Mouse (Mus musculus): Measurements from ENCODE around the gene Ascc1. TPM values are rescaled to one million over a fixed set of nuclear protein-coding genes. Genes with fewer than 3 reads are reported as not detected.
A peak's percentile ranks its signal among the peaks of the same experiment; 100 is the strongest.

Ascc1 gene
- polyA plus RNA-seq, 1 experiment from 2014 or later, result 47.4 TPM

DNA sequence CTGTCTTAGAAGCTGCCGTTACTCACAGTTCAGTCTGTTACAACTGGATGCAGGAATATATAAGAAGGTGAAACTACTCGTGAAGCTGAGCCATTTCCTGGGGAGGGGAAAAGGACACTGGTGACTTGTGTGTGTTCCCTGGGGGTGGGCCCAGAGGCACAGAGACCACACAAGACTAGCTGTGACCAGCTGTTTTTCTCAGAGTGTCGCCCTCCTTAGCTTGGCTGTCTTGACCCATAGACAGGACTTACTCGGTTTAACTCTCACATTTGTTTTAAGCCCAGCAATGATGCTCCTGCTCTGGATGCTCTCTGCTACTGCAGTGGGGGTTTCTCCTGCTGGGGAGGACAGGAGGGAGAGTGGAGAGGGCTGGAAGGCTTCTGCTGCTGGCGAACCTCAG is 30.5 kb downstream of the Ascc1 start:
- Histone ChIP-seq H3K27ac (ENCODE audit: low read depth, low read length) (no peak overlapping the region), H3K9ac (ENCODE audit: low read depth, low read length) (no peak overlapping the region), H3K36me3 (ENCODE audit: control insufficient read depth, insufficient read depth, low read length) (no peaks in the 10 kb centered on the region), H3K27me3 (ENCODE audit: control insufficient read depth, insufficient read depth, low read length) (no peaks in the 10 kb centered on the region), H3K9me3 (ENCODE audit: control insufficient read depth, low read length) (no peaks in the 10 kb centered on the region), H3K4me2 (replicated peaks; ENCODE audit: low read depth, low read length) (no peak overlapping the region), H3K4me1 (ENCODE audit: control insufficient read depth, insufficient read depth, low read length) (peaks cover 15% of the 10 kb centered on the region), H3K4me3 (ENCODE audit: low read length) (no peak overlapping the region)
- WGBS, result 44% methylated on average over 5 of the region's 5 CpGs
- ATAC-seq (ENCODE audit: low FRiP score, low TSS enrichment), result no peak

DNA sequence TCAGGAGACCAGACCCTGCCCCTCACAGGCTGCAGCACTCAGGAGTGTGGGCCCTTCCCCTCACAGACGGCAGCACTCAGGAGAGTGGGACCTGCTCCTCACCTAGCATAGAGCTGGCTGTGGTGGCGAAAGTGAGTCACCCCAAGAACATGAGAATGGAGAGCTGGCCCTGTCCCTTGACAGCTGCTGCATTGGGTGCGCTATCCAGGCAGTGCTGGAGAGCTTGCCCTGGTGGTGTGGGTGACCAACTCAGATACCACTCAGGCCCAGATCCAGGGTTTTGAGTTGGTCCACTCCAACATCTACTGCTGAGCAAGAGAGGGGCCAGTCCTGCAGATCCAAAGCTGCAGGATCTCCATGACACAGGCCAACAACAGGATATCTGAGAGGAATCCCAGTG is 32.0 kb downstream of the Ascc1 start:
- no peak for ATAC-seq (ENCODE audit: low FRiP score, low TSS enrichment)
- WGBS, result 76% methylated on average over 3 of the region's 3 CpGs

DNA sequence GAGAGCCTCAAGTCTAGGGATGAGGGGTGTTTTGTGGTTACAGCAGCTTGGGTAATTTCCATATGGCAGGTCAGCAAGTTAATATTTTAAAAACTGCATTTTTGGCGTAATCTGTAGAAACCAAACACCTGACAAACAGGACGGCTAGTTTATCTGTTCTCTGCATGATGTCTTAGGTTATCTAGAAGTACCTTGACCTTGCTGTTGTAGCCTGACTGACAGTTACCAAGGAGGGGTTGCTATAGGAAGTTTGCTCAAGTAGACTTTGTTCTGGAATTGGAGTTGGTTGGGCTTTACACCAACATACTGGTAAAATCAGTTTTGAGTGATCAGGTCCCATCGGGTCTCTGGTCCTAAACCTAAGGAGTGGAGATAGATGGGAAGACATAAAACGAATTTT is 33.1 kb downstream of the Ascc1 start:
- no peaks in the 10 kb centered on the region for H3K36me3 ChIP-seq (ENCODE audit: control insufficient read depth, insufficient read depth, low read length)
- no peaks in the 10 kb centered on the region for H3K27me3 ChIP-seq (ENCODE audit: control insufficient read depth, insufficient read depth, low read length)
- no peak overlapping the region for H3K4me2 ChIP-seq (replicated peaks; ENCODE audit: low read depth, low read length)
- H3K27ac ChIP-seq (ENCODE audit: low read depth, low read length), result no peak overlapping the region
- H3K9me3 ChIP-seq (ENCODE audit: control insufficient read depth, low read length), result no peaks in the 10 kb centered on the region
- H3K4me1 ChIP-seq (ENCODE audit: control insufficient read depth, insufficient read depth, low read length), result peaks cover 9% of the 10 kb centered on the region; the same call in 1 of the 2 replicates
- WGBS, result 76% methylated on average over 4 of the region's 4 CpGs
- no peak for ATAC-seq (ENCODE audit: low FRiP score, low TSS enrichment)
- no peak overlapping the region for H3K4me3 ChIP-seq (ENCODE audit: low read length)
- no peak overlapping the region for H3K9ac ChIP-seq (ENCODE audit: low read depth, low read length)

More for the DNA sequence above, 32.0 kb downstream of the Ascc1 start:
- Histone ChIP-seq H3K36me3 (ENCODE audit: control insufficient read depth, insufficient read depth, low read length) (no peaks in the 10 kb centered on the region), H3K4me3 (ENCODE audit: low read length) (no peak overlapping the region), H3K4me2 (replicated peaks; ENCODE audit: low read depth, low read length) (no peak overlapping the region), H3K9ac (ENCODE audit: low read depth, low read length) (no peak overlapping the region), H3K27me3 (ENCODE audit: control insufficient read depth, insufficient read depth, low read length) (no peaks in the 10 kb centered on the region), H3K9me3 (ENCODE audit: control insufficient read depth, low read length) (no peaks in the 10 kb centered on the region), H3K4me1 (ENCODE audit: control insufficient read depth, insufficient read depth, low read length) (peaks cover 9% of the 10 kb centered on the region; the same call in 1 of the 2 replicates), H3K27ac (ENCODE audit: low read depth, low read length) (no peak overlapping the region)

DNA sequence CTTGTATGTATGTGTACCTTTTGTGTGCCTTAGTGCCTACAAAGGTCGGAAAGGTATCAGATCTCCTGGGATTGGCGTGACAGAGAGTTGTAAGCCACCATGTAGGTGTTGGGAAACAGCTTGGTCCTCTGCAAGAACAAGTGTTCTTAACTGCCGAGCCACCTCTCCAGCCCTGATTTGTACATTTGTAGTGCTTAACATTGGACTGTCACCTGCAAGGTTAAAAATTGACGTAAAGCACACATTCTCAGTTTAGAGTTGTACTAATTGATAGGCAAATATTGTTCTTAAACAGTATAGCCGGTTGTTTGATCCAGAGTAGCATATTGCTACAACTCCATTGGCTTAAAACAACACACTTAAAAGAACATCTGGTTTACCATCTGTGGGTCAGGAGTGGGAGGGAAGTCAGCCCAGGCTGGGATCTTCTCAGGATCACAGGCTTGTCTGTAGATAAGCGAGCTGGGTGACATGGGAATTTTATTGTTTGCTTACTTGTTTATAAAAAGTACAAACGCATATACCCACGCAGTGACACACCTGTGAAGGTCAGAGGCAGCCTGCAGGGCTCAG is 39.8 kb downstream of the Ascc1 start:
- Histone ChIP-seq H3K9me3 (ENCODE audit: control insufficient read depth, low read length) (no peaks in the 10 kb centered on the region), H3K36me3 (ENCODE audit: control insufficient read depth, insufficient read depth, low read length) (no peaks in the 10 kb centered on the region), H3K9ac (ENCODE audit: low read depth, low read length) (no peak overlapping the region), H3K27ac (ENCODE audit: low read depth, low read length) (no peak overlapping the region), H3K4me3 (ENCODE audit: low read length) (no peak overlapping the region), H3K4me2 (replicated peaks; ENCODE audit: low read depth, low read length) (no peak overlapping the region), H3K27me3 (ENCODE audit: control insufficient read depth, insufficient read depth, low read length) (no peaks in the 10 kb centered on the region), H3K4me1 (ENCODE audit: control insufficient read depth, insufficient read depth, low read length) (no peaks in the 10 kb centered on the region)
- no peak for ATAC-seq (ENCODE audit: low FRiP score, low TSS enrichment)
- 68% methylated on average over 8 of the region's 8 CpGs for WGBS

DNA sequence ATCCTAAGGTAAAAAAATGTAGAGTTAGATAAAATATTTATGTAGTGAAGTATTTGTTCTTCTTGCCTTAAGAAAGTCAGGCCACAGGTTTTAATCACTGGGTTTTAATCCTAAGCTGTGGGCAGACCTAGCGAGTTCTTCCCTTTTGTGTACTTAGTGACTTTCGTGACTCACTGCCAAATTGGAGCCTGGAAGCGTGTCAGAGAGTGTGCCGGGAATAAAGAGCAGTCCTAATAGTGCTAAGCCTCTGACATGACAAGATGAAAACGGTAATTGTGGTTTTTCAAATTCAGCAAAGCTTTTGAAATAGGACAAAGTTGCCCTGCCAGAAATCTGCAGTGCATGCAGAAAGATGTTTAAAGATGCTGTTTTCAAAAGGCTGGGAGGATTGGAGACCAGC is 44.1 kb downstream of the Ascc1 start:
- Histone ChIP-seq H3K4me1 (ENCODE audit: control insufficient read depth, insufficient read depth, low read length) (no peaks in the 10 kb centered on the region), H3K4me3 (ENCODE audit: low read length) (no peak overlapping the region), H3K36me3 (ENCODE audit: control insufficient read depth, insufficient read depth, low read length) (no peaks in the 10 kb centered on the region; the same call in 1 of the 2 replicates), H3K9me3 (ENCODE audit: control insufficient read depth, low read length) (no peaks in the 10 kb centered on the region), H3K27ac (ENCODE audit: low read depth, low read length) (no peak overlapping the region), H3K27me3 (ENCODE audit: control insufficient read depth, insufficient read depth, low read length) (no peaks in the 10 kb centered on the region), H3K9ac (ENCODE audit: low read depth, low read length) (no peak overlapping the region), H3K4me2 (replicated peaks; ENCODE audit: low read depth, low read length) (no peak overlapping the region)
- WGBS, result 73% methylated on average over 5 of the region's 5 CpGs
- ATAC-seq (ENCODE audit: low FRiP score, low TSS enrichment), result no peak

DNA sequence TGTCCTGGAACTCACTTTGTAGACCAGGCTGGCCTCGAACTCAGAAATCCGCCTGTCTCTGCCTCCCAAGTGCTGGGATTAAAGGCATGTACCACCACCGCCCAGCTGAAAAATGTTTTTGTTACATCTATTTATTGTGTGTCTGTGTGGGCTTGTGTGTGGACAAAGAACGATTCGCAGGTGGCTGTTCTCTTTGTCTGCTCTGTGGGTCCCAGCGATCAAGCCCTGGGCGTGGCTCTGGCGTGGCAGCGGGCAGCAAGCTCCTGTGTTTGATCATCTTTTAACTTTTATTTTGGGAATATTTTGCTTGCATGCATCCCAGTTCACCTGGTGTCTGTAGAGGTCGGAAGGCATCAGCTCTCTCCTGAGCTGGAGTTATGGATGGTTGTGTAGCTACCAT is 48.0 kb downstream of the Ascc1 start:
- Histone ChIP-seq H3K4me3 (ENCODE audit: low read length) (no peak overlapping the region), H3K9ac (ENCODE audit: low read depth, low read length) (no peak overlapping the region), H3K36me3 (ENCODE audit: control insufficient read depth, insufficient read depth, low read length) (no peaks in the 10 kb centered on the region; the same call in 1 of the 2 replicates), H3K4me2 (replicated peaks; ENCODE audit: low read depth, low read length) (no peak overlapping the region), H3K27me3 (ENCODE audit: control insufficient read depth, insufficient read depth, low read length) (no peaks in the 10 kb centered on the region), H3K4me1 (ENCODE audit: control insufficient read depth, insufficient read depth, low read length) (no peaks in the 10 kb centered on the region), H3K9me3 (ENCODE audit: control insufficient read depth, low read length) (no peaks in the 10 kb centered on the region), H3K27ac (ENCODE audit: low read depth, low read length) (no peak overlapping the region)
- ATAC-seq (ENCODE audit: low FRiP score, low TSS enrichment), result no peak
- WGBS, result 96% methylated on average over 10 of the region's 10 CpGs

DNA sequence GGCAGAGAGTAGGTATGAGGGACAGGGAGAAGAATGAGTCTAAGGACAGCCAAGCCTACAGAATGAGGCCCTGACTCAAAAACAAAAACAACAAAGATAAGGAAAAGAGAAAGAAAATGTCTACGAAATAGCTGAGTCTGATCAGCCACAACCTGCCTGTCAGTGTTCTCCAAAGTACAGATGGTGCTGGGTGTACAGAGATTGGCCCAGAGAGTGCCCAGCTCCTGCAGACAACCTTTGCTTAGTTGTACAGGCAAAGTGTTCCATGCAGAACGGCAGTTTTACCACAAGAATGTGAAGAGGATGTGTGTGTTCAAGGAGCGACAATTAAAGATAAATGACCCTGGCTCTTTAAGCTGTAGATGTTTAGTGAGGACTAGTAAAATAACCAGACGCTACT is 50.5 kb downstream of the Ascc1 start:
- no peak for ATAC-seq (ENCODE audit: low FRiP score, low TSS enrichment)
- Histone ChIP-seq H3K36me3 (ENCODE audit: control insufficient read depth, insufficient read depth, low read length) (no peaks in the 10 kb centered on the region; the same call in 1 of the 2 replicates), H3K4me3 (ENCODE audit: low read length) (no peak overlapping the region), H3K9me3 (ENCODE audit: control insufficient read depth, low read length) (peaks cover 8% of the 10 kb centered on the region; the same call in 1 of the 2 replicates), H3K4me1 (ENCODE audit: control insufficient read depth, insufficient read depth, low read length) (no peaks in the 10 kb centered on the region), H3K4me2 (replicated peaks; ENCODE audit: low read depth, low read length) (no peak overlapping the region), H3K9ac (ENCODE audit: low read depth, low read length) (no peak overlapping the region), H3K27ac (ENCODE audit: low read depth, low read length) (no peak overlapping the region), H3K27me3 (ENCODE audit: control insufficient read depth, insufficient read depth, low read length) (no peaks in the 10 kb centered on the region)
- 71% methylated on average over 4 of the region's 4 CpGs for WGBS

DNA sequence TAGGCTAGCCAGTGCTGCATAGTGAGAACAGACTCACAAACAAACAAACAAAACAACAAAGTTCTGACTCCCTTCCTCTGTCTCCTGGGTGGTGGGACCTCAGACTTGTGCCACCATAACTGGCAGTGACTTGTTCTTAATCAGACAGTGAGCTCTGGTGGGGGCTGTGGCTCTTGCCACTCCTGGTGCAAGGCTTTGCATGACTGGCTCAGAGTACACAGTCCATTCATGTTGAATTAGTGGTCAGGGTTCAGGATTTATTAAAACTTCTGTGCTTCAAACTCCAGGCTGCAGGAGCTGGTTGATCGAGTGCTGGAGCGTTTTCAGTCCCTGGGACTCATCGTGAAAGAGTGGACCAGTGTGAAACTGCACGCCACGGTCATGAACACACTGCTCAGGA is 59.6 kb downstream of the Ascc1 start:
- H3K9ac ChIP-seq (ENCODE audit: low read depth, low read length), result no peak overlapping the region
- peaks cover 14% of the 10 kb centered on the region for H3K4me1 ChIP-seq (ENCODE audit: control insufficient read depth, insufficient read depth, low read length)
- H3K4me3 ChIP-seq (ENCODE audit: low read length), result no peak overlapping the region
- no peaks in the 10 kb centered on the region for H3K27me3 ChIP-seq (ENCODE audit: control insufficient read depth, insufficient read depth, low read length)
- H3K27ac ChIP-seq (ENCODE audit: low read depth, low read length), result no peak overlapping the region; the same call in 1 of the 2 replicates
- peak; percentile 68; the same call in 1 of the 2 replicates for ATAC-seq (ENCODE audit: low FRiP score, low TSS enrichment)
- no peak overlapping the region for H3K4me2 ChIP-seq (replicated peaks; ENCODE audit: low read depth, low read length)
- H3K9me3 ChIP-seq (ENCODE audit: control insufficient read depth, low read length), result peaks cover 11% of the 10 kb centered on the region; the same call in 1 of the 2 replicates
- no peaks in the 10 kb centered on the region for H3K36me3 ChIP-seq (ENCODE audit: control insufficient read depth, insufficient read depth, low read length)
- WGBS, result 65% methylated on average over 5 of the region's 5 CpGs

DNA sequence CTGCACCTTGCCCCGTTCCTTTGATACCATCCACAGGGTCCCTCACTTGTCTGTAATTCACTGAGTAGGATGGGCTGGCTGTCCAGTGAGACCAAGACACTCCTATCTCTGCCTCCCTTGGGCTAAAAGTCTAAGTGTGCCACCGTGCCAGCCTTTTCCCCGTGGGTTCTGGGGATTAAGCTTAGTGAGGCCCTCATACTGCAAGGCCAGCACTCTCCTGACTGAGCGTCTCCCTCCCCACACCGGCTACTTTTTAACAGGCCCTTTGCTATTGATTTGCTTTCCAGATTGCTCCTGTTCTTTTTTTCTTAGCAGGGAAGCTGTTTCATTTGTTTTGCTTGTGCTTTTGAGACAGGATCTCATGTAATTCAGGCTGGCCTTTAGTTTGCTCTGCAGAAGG is 60.3 kb downstream of the Ascc1 start:
- Histone ChIP-seq H3K4me1 (ENCODE audit: control insufficient read depth, insufficient read depth, low read length) (peaks cover 14% of the 10 kb centered on the region), H3K4me2 (replicated peaks; ENCODE audit: low read depth, low read length) (no peak overlapping the region), H3K4me3 (ENCODE audit: low read length) (no peak overlapping the region), H3K36me3 (ENCODE audit: control insufficient read depth, insufficient read depth, low read length) (no peaks in the 10 kb centered on the region), H3K9me3 (ENCODE audit: control insufficient read depth, low read length) (peaks cover 4% of the 10 kb centered on the region; the same call in 1 of the 2 replicates), H3K27me3 (ENCODE audit: control insufficient read depth, insufficient read depth, low read length) (no peaks in the 10 kb centered on the region), H3K27ac (ENCODE audit: low read depth, low read length) (peak overlapping the region; percentile 30; the same call in 1 of the 2 replicates), H3K9ac (ENCODE audit: low read depth, low read length) (no peak overlapping the region)
- 43% methylated on average over 5 of the region's 5 CpGs for WGBS
- ATAC-seq (ENCODE audit: low FRiP score, low TSS enrichment), result no peak

Measured in kidney, embryonic 14.5 days (tissue).